Mouse (Mus musculus) bone marrow, adult 2 months (tissue): Measurements from ENCODE around the gene E2f3. TPM values are rescaled to one million over a fixed set of nuclear protein-coding genes. Genes with fewer than 3 reads are reported as not detected.

Source experiments
- H3K27ac ChIP-seq: fragments of 200-500 bp; 2 replicates; pipeline ENCODE4 v1.5.1; 2012; ENCODE audit warnings: low read depth, mild to moderate bottlenecking, control low read depth, inconsistent platforms, low read length; ENCODE audit not compliant: control insufficient read depth, poor library complexity, insufficient read depth
- H3K4me1 ChIP-seq: fragments of 200-500 bp; 2 replicates; pipeline ENCODE4 v1.6.1; 2011; ENCODE audit warnings: low read length; ENCODE audit not compliant: control insufficient read depth, insufficient read depth
- H3K4me3 ChIP-seq: fragments of 200-500 bp; replicated peaks from 2 replicates; pipeline ENCODE3; 2011; ENCODE audit warnings: mild to moderate bottlenecking, low read depth, low read length, control low read depth; ENCODE audit not compliant: control insufficient read depth
- CTCF ChIP-seq: fragments of 200-500 bp; IDR thresholded peaks from 2 replicates; pipeline ENCODE4 v1.5.1; 2011; ENCODE audit warnings: low read length, control low read depth; ENCODE audit not compliant: control insufficient read depth, insufficient read depth
- POLR2A ChIP-seq: fragments of 200-500 bp; IDR thresholded peaks from 2 replicates; pipeline ENCODE4 v1.6.1; 2011; ENCODE audit warnings: low read depth, mild to moderate bottlenecking, control low read depth, low read length, borderline replicate concordance; ENCODE audit not compliant: control insufficient read depth
- WGBS: fragments of 180-500 bp; shearing (Covaris S2); methylation state at CpG from one replicate; pipeline ENCODE4 v1.1.7; 2018; 5-methylcytosine and 5-hydroxymethylcytosine counted together
- polyA plus RNA-seq: library from polyadenylated mRNA; stranded (reverse); fragments of >200 nt; gene quantifications from 2 replicates; pipeline ENCODE4 v1.2.4, GENCODE M21; 2011; ENCODE audit warnings: low replicate concordance; ENCODE audit not compliant: missing spikeins, insufficient read depth, insufficient read length

The E2f3 gene
- polyA plus RNA-seq, 1 experiment = 11.1 TPM

GRCm38 (mm10) chr13:29938776-29939175 is 47.1 kb downstream of the E2f3 start:
- TF ChIP-seq CTCF = no peak
- TF ChIP-seq POLR2A = no peak
- Histone ChIP-seq H3K27ac (no peak overlapping the region), H3K4me1 (no peaks in the 10 kb centered on the region), H3K4me3 (no peak overlapping the region)
- 83% methylated on average over 6 of the region's 6 CpGs for WGBS

GRCm38 (mm10) chr13:29926168-29926567 is 59.7 kb downstream of the E2f3 start:
- 77% methylated on average over 3 of the region's 3 CpGs for WGBS
- no peak overlapping the region for H3K27ac ChIP-seq
- H3K4me1 ChIP-seq = no peaks in the 10 kb centered on the region
- TF ChIP-seq CTCF (no peak), POLR2A (no peak)
- H3K4me3 ChIP-seq = no peak overlapping the region

- Histone ChIP-seq H3K4me1 (no peaks in the 10 kb centered on the region), H3K27ac (no peak overlapping the region), H3K4me3 (no peak overlapping the region)
- no peak for TF ChIP-seq CTCF
- no peak for TF ChIP-seq POLR2A
- WGBS = 89% methylated on average over 7 of the region's 7 CpGs
These were observed 66.0 kb downstream of the E2f3 start for GRCm38 (mm10) chr13:29919841-29920240.

GRCm38 (mm10) chr13:29916561-29916960 is 69.3 kb downstream of the E2f3 start:
- Histone ChIP-seq H3K27ac (no peak overlapping the region), H3K4me1 (no peaks in the 10 kb centered on the region), H3K4me3 (no peak overlapping the region)
- TF ChIP-seq CTCF = no peak
- TF ChIP-seq POLR2A = no peak
- 62% methylated on average over 1 of the region's 1 CpGs for whole genome bisulfite sequencing

- Histone ChIP-seq H3K4me1 (no peaks in the 10 kb centered on the region), H3K27ac (no peak overlapping the region), H3K4me3 (no peak overlapping the region)
- TF ChIP-seq CTCF = no peak
- 89% methylated on average over 10 of the region's 10 CpGs for WGBS
These were observed 72.3 kb downstream of the E2f3 start for GRCm38 (mm10) chr13:29913606-29914005.

GRCm38 (mm10) chr13:29913061-29913460 is 72.8 kb downstream of the E2f3 start:
- H3K4me3 ChIP-seq = no peak overlapping the region
- H3K27ac ChIP-seq = no peak overlapping the region
- TF ChIP-seq CTCF = no peak
- TF ChIP-seq POLR2A = no peak
- WGBS = 91% methylated on average over 10 of the region's 10 CpGs
- H3K4me1 ChIP-seq = no peaks in the 10 kb centered on the region

- WGBS = 91% methylated on average over 8 of the region's 8 CpGs
- no peak overlapping the region for H3K27ac ChIP-seq
- no peaks in the 10 kb centered on the region for H3K4me1 ChIP-seq
- TF ChIP-seq CTCF = no peak
- TF ChIP-seq POLR2A = no peak
- no peak overlapping the region for H3K4me3 ChIP-seq
These were observed 73.6 kb downstream of the E2f3 start for GRCm38 (mm10) chr13:29912251-29912650.

GRCm38 (mm10) chr13:29911141-29911540 is 74.7 kb downstream of the E2f3 start:
- WGBS = 91% methylated on average over 3 of the region's 3 CpGs
- TF ChIP-seq CTCF (no peak), POLR2A (no peak)

GRCm38 (mm10) chr13:29908431-29908830 is 77.4 kb downstream of the E2f3 start:
- Histone ChIP-seq H3K4me3 (no peak overlapping the region), H3K4me1 (no peaks in the 10 kb centered on the region), H3K27ac (no peak overlapping the region)
- WGBS = 88% methylated on average over 9 of the region's 9 CpGs
- TF ChIP-seq CTCF (no peak), POLR2A (no peak)

More at GRCm38 (mm10) chr13:29911141-29911540, 74.7 kb downstream of the E2f3 start:
- no peak overlapping the region for H3K27ac ChIP-seq
- H3K4me3 ChIP-seq = no peak overlapping the region
- H3K4me1 ChIP-seq = no peaks in the 10 kb centered on the region

- WGBS = 92% methylated on average over 9 of the region's 9 CpGs
- no peaks in the 10 kb centered on the region for H3K4me1 ChIP-seq
- TF ChIP-seq POLR2A (no peak), CTCF (no peak)
- H3K4me3 ChIP-seq = no peak overlapping the region
- no peak overlapping the region for H3K27ac ChIP-seq
These were observed 77.9 kb downstream of the E2f3 start for GRCm38 (mm10) chr13:29907995-29908394.
